Mouse (Mus musculus) heart, embryonic 13.5 days (tissue): ENCODE data around the gene Sfxn4. TPM values are rescaled to one million over a fixed set of nuclear protein-coding genes. Genes with fewer than 3 reads are reported as not detected.
"Not testable (repeated sequence)": the region's sequence is repeated elsewhere in the genome, so short reads cannot be mapped to it uniquely, and the experiment has no call there.

Experiments used
- ATAC-seq: fragments of 200-750 bp; cut with Nextera tagmentation; 2 replicates; pipeline ENCODE4 v1.8.0; 2017; ENCODE audit warnings: moderate TSS enrichment; ENCODE audit not compliant: insufficient number of reproducible peaks, low FRiP score, low TSS enrichment; ENCODE audit errors: extremely low read depth
- H3K27ac ChIP-seq: fragments of 300-500 bp; sonication (generic); replicated peaks from 2 replicates; pipeline ENCODE4 v1.5.1; 2015; ENCODE audit warnings: moderate library complexity, mild to moderate bottlenecking, inconsistent platforms
- H3K27me3 ChIP-seq: fragments of 300-500 bp; sonication (generic); replicated peaks from 2 replicates; pipeline ENCODE4 v1.6.1; 2015; ENCODE audit warnings: mild to moderate bottlenecking, inconsistent platforms
- H3K36me3 ChIP-seq: fragments of 300-500 bp; sonication (generic); 2 replicates; pipeline ENCODE4 v1.6.1; 2015; ENCODE audit warnings: mild to moderate bottlenecking, inconsistent platforms
- H3K4me1 ChIP-seq: fragments of 300-500 bp; sonication (generic); 2 replicates; pipeline ENCODE4 v1.6.1; 2015; ENCODE audit warnings: inconsistent platforms
- H3K4me2 ChIP-seq: fragments of 300-500 bp; sonication (generic); 2 replicates; pipeline ENCODE4 v1.6.1; 2015; ENCODE audit warnings: inconsistent platforms, mild to moderate bottlenecking, moderate library complexity
- H3K4me3 ChIP-seq: fragments of 300-500 bp; sonication (generic); 2 replicates; pipeline ENCODE4 v1.5.1; 2015; ENCODE audit warnings: moderate library complexity, mild to moderate bottlenecking, inconsistent platforms
- H3K9ac ChIP-seq: fragments of 300-500 bp; sonication (generic); 2 replicates; pipeline ENCODE4 v1.6.1; 2015; ENCODE audit warnings: inconsistent platforms, mild to moderate bottlenecking, moderate library complexity
- H3K9me3 ChIP-seq: fragments of 300-500 bp; sonication (generic); 2 replicates; pipeline ENCODE4 v1.6.1; 2016; ENCODE audit warnings: inconsistent platforms
- WGBS: fragments of 180-500 bp; shearing (Covaris S2); methylation state at CpG from one replicate; pipeline ENCODE4 v1.1.7; 2015; ENCODE audit warnings: mixed read lengths; 5-methylcytosine and 5-hydroxymethylcytosine counted together
- polyA plus RNA-seq: library from polyadenylated mRNA; unstranded; fragments of >200 nt; fragmentation: Nextera tagmentation; extraction: Ambion mirVana; gene quantifications from 2 replicates; pipeline ENCODE4 v1.2.1, GENCODE M21; 2015

Gene Sfxn4
- polyA plus RNA-seq, 1 experiment from 2014 or later = 6.9 TPM

DNA sequence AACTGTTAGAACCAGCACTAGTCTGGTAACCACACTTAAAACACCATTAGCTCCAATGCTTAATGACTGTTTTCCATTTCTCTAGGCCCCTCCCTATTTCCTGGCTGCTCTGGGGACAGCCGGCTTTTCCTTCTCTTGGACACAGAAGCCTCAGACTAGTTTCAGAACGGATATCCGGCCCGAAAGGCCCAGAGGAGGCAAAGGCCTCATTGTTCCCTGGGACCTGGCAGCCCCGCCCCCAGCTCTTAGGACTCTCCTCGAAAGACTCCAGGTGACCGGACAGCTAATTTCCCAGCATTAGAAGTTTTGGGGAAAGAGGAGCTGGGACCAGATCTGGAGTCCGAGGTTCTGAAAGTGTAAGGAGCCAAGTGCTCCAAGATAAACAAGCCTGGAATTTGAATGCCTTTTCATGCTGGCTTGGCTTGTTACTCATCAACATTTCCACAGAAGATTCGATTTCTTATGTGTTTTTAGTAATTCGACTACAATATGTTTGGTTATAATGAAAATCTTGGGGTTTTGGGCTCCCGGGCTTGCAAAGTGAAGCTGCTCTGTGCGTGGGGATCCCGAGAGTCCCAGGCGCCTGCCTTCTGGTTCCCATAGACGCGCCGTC, 27.9 kb upstream of the Sfxn4 start:
- H3K27me3 ChIP-seq = no peaks in the 10 kb centered on the region
- H3K9me3 ChIP-seq = no peaks in the 10 kb centered on the region
- peaks cover 36% of the 10 kb centered on the region for H3K4me1 ChIP-seq
- H3K4me3 ChIP-seq = peak overlapping the region; percentile 91
- peak overlapping the region; percentile 97 for H3K27ac ChIP-seq
- no peaks in the 10 kb centered on the region for H3K36me3 ChIP-seq
- WGBS = 8% methylated on average over 17 of the region's 17 CpGs
- peak overlapping the region; percentile 88 for H3K4me2 ChIP-seq
- ATAC-seq = no peak
- peak overlapping the region; percentile 92 for H3K9ac ChIP-seq

DNA sequence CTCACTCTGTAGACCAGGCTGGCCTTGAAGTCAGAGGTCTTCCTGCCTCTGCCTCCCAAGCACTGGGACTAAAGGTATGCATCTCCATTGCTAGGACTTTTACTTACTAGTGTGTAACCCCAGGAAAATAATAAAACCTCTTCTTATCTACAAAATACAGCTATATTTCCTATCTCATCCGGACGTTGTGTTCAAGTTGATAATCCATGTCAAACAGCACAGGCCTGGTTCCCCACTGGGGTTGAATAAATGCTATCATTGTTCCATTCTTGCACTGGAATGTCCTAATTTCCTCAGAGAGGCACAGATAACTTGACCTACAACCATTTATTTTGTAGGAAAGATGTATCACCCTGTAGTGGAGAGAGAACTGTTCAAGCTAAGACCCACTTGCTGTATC, 26.4 kb upstream of the Sfxn4 start:
- Histone ChIP-seq H3K36me3 (no peaks in the 10 kb centered on the region), H3K9ac (no peak overlapping the region), H3K4me2 (no peak overlapping the region), H3K4me1 (peaks cover 32% of the 10 kb centered on the region), H3K27me3 (no peaks in the 10 kb centered on the region), H3K27ac (no peak overlapping the region), H3K9me3 (no peaks in the 10 kb centered on the region), H3K4me3 (no peak overlapping the region)
- 59% methylated on average over 2 of the region's 2 CpGs for WGBS
- ATAC-seq = no peak

DNA sequence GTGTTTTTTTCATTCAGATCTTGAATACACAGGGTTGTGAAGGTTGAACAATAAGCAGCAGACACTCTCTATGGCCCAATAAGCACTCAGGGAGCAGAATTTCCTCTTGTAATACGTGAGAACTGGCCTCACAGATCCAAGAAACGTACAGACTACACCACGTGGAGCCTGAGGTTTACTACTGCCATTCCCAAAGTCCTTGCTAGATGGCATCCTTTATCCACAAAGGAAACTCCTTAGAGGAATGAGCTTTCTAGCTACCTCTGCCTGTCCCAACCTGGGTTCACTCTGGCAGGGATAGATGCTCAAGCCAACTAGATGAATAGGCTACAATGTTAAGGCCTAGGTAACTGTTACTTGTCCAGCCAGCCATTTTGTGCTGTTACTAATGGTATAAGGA, 21.9 kb upstream of the Sfxn4 start:
- peaks cover 5% of the 10 kb centered on the region; the same call in 1 of the 2 replicates for H3K4me1 ChIP-seq
- no peak overlapping the region for H3K4me3 ChIP-seq
- no peaks in the 10 kb centered on the region for H3K27me3 ChIP-seq
- no peak for ATAC-seq
- H3K27ac ChIP-seq = no peak overlapping the region
- no peaks in the 10 kb centered on the region for H3K9me3 ChIP-seq
- under 1% methylated on average over 3 of the region's 3 CpGs for WGBS
- no peak overlapping the region for H3K4me2 ChIP-seq
- H3K9ac ChIP-seq = no peak overlapping the region
- H3K36me3 ChIP-seq = no peaks in the 10 kb centered on the region

DNA sequence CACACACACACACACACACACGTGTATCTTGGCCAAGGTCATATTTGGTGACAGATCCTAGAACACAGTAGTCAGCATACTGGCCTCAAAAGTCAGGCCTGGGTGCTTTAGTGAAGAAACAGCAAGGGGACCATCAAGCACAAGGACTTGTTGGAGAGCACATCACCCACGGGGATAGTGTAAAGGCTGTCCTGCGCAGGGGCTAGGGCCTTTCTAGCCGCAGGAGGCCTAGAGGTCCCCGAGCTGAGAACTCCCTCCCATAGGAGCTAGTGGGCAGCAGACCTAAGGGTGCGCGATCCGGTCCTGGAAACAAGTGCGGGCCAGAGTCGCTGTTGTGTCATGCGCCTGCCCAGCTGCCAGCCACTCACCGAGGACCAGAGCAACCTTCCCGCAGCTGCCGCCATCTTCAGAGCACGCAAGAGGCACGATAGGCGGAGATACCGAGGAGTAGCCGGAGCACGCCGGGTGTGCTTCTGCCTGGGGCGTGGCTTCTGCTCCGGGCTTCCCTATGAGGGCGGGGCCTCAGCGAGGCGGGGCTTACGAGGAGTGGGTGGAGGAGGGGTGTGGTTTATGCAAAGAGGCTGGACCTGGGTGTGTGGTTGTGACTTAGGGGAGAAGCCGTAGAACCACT, 12.9 kb upstream of the Sfxn4 start, which contains the start of gene Prdx3:
TSS of gene Prdx3 (minus strand) at position 493 of the 631 bp plus-strand sequence.
- H3K27ac ChIP-seq = peak within 1 kb of the TSS; percentile 91
- H3K27me3 ChIP-seq = no peaks in the 10 kb centered on the region
- peaks cover 29% of the 10 kb centered on the region for H3K36me3 ChIP-seq
- WGBS = under 1% methylated on average over 28 of the region's 28 CpGs
- H3K4me2 ChIP-seq = peak within 1 kb of the TSS; percentile 76
- ATAC-seq = peak; percentile 96
- peak within 1 kb of the TSS; percentile 88 for H3K9ac ChIP-seq
- H3K4me3 ChIP-seq = peak within 1 kb of the TSS; percentile 82
- no peaks in the 10 kb centered on the region for H3K9me3 ChIP-seq
- H3K4me1 ChIP-seq = peaks cover 26% of the 10 kb centered on the region

DNA sequence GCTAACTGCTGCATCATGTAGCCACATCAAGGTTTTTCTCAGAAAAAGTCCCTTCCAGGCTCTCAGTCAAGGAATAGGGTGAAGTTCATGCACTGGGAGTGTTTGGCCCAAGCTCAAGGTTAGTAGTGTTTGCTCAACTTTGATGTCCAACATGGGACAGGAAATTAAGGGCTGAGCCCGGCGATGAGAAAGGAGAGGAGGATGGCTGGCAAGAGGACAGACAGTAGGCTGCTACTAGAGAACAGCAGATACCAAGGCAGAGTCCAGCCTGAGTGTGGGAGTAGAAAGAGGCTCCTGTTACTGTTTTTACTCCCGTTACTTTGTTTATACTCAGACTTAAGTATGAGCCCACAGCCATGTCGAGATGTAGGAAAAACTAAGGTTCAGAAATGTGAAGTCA, 12.2 kb upstream of the Sfxn4 start:
- Histone ChIP-seq H3K27ac (peak overlapping the region; percentile 91), H3K9me3 (no peaks in the 10 kb centered on the region), H3K4me3 (peak overlapping the region; percentile 82), H3K27me3 (no peaks in the 10 kb centered on the region), H3K36me3 (peaks cover 35% of the 10 kb centered on the region), H3K4me1 (peaks cover 26% of the 10 kb centered on the region), H3K9ac (peak overlapping the region; percentile 88), H3K4me2 (peak overlapping the region; percentile 76)
- 9% methylated on average over 4 of the region's 4 CpGs for WGBS
- no peak for ATAC-seq

DNA sequence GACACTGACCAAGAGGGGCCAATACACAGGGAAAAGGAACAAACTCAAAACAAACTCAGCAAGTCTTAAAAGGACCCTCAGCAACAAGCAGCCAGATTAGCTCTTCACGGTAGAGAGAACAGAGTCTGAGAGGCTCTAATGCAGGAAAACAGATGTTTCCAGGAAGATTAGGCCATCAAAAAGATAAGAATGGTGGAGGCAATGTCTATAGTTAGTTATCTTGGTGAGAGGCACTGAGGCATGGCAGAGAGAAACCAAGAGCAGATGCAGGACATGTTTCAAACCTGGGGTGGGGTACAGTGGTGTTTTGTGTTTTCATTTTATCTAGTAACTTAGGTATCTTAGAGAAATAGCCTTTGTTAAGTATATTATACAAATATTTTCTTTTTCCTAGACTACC, 11.0 kb upstream of the Sfxn4 start:
- Histone ChIP-seq H3K27me3 (no peaks in the 10 kb centered on the region), H3K27ac (peak overlapping the region; percentile 91), H3K4me2 (peak overlapping the region; percentile 76), H3K4me3 (peak overlapping the region; percentile 82), H3K9me3 (no peaks in the 10 kb centered on the region), H3K36me3 (peaks cover 46% of the 10 kb centered on the region), H3K9ac (0 out of 2 replicates have a peak overlapping the region, but pooled peaks have one; percentile 24), H3K4me1 (peaks cover 26% of the 10 kb centered on the region)
- 8% methylated on average over 1 of the region's 1 CpGs for WGBS
- no peak for ATAC-seq

DNA sequence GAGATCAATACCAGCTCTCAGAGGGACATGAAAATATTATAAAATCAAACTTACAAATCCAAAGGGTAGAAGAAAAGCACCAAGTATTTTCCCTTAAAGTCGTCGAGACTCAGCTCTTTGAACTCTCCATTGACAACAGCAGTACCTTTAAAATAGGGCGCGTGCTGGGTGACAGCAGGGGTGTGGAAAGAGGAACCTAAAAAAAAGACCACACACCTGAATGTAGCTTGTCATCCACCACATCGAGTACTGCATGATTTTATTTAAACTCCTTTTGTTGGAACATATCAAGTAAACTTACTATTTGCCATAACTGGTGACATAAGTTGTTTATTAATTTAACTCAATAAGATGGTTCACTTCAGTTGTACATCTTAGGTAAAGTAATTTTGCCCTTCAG, 10.1 kb upstream of the Sfxn4 start:
- Histone ChIP-seq H3K27ac (0 out of 2 replicates have a peak overlapping the region, but pooled peaks have one; percentile 58), H3K9ac (no peak overlapping the region), H3K27me3 (no peaks in the 10 kb centered on the region), H3K4me2 (peak overlapping the region; percentile 76), H3K9me3 (no peaks in the 10 kb centered on the region), H3K4me1 (peaks cover 26% of the 10 kb centered on the region), H3K36me3 (peaks cover 55% of the 10 kb centered on the region), H3K4me3 (no peak overlapping the region)
- WGBS = 86% methylated on average over 5 of the region's 5 CpGs
- ATAC-seq = no peak

DNA sequence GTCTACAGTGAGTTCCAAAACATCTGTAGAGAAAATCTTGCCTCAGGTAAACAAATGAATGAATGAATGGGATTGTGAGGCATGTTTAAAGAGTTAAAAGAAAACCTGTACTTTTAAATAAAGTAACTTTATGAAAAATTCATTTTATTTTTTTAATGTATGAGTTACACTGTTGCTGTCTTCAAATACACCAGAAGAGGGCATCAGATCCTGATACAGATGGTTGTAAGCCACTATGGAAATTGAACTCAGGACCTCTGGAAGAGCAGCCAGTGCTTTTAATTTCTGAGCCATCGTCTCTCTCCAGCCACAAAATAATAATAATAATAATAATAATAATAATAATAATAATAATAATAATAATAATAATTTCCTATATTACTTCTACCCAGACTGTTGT, 9.2 kb upstream of the Sfxn4 start:
- WGBS = 83% methylated on average over 1 of the region's 1 CpGs
- Histone ChIP-seq H3K4me3 (no peak overlapping the region), H3K36me3 (peaks cover 60% of the 10 kb centered on the region), H3K27me3 (no peaks in the 10 kb centered on the region), H3K27ac (no peak overlapping the region), H3K9ac (no peak overlapping the region), H3K4me2 (no peak overlapping the region), H3K4me1 (peaks cover 26% of the 10 kb centered on the region), H3K9me3 (no peaks in the 10 kb centered on the region)
- ATAC-seq = no peak

DNA sequence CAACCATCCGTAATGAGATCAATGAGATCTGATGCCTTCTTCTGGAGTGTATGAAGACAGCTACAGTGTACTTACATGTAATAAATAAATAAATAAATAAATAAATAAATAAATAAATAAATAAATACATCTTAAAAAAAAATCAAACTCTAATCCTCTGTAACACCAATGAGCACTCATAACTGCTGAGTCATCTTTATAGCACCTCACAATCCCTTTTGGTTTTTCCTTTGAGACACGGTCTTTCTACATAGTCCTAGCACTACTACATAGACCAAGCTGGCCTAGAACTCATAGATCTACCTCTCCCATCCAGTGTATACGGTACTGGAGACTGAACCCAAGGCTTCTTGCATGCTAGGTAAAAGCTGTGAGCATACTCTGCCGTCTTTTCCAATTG, 4.9 kb upstream of the Sfxn4 start:
- H3K4me1 ChIP-seq, H3K9ac ChIP-seq, H3K9me3 ChIP-seq, H3K4me2 ChIP-seq, H3K4me3 ChIP-seq, ATAC-seq, H3K27me3 ChIP-seq, H3K27ac ChIP-seq: not testable (repeated sequence)
- WGBS = 93% methylated on average over 4 of the region's 4 CpGs
- peaks cover 74% of the 10 kb centered on the region for H3K36me3 ChIP-seq

DNA sequence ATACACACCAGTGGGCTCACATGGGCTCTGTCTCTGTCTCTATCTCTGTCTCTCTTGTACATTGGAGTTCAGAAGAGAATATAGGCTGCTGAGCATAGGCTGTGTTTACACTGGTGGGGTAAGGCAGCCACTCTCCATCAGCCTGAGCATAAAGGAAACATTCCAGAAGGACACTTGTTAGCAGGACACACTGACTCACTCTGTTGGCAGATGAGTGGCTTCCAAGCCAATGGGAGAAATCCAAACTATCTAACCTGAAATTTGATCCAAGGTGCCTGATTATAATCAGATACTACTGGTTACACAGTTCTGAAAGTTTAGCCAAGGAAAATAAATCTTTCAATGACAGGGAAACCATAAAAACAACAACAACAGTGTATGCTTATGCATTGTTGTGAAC, 15.5 kb downstream of the Sfxn4 start:
- H3K4me3 ChIP-seq = no peak overlapping the region
- peaks cover 37% of the 10 kb centered on the region for H3K36me3 ChIP-seq
- no peak overlapping the region for H3K4me2 ChIP-seq
- H3K27ac ChIP-seq = no peak overlapping the region
- ATAC-seq = no peak
- no peak overlapping the region for H3K9ac ChIP-seq
- no peaks in the 10 kb centered on the region for H3K27me3 ChIP-seq
- no peaks in the 10 kb centered on the region for H3K9me3 ChIP-seq
- H3K4me1 ChIP-seq = no peaks in the 10 kb centered on the region

DNA sequence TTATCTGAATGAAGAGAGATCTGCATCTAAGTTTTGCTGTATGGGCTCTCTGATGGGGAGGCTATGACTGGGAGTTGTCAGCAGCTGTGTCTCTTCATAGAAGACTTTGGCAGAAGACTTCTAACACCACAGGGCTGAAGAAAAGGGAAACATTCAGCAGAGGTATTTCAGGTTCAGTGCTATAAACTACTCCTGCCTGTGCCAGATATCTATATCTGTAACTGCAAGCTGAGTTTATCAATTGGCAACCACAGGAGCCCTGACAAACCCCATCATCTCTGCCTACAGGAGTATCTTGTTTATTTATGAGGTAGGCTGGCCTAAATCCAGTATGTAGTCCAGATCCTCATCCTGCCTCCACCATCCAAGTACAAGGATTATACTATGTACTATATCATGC, 18.0 kb downstream of the Sfxn4 start:
- no peak overlapping the region for H3K4me2 ChIP-seq
- no peak overlapping the region for H3K9ac ChIP-seq
- H3K4me1 ChIP-seq = peaks cover 2% of the 10 kb centered on the region
- ATAC-seq = no peak
- H3K27me3 ChIP-seq = no peaks in the 10 kb centered on the region
- H3K36me3 ChIP-seq = peaks cover 48% of the 10 kb centered on the region
- no peaks in the 10 kb centered on the region for H3K9me3 ChIP-seq
- H3K4me3 ChIP-seq = no peak overlapping the region
- H3K27ac ChIP-seq = no peak overlapping the region

DNA sequence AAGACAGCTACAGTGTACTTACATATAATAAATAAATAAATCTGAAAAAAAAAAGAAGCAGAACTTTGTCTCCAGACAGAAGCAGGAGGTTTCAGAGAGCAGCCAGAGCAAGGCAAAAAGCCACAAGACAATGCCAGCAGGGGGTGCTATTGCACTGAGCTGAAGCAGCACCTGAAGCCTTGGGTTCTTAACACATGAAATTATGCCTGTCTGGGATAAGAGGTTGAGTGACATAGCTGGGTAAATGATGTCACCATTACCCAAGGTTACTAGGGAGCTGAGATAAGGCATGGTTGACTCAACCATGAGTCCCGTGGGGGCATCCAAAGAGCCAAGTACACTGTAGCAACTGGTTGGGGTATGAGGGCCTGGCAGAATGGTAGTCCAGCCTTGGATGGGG, 23.5 kb downstream of the Sfxn4 start:
- Histone ChIP-seq H3K4me3 (no peak overlapping the region), H3K36me3 (peaks cover 89% of the 10 kb centered on the region), H3K9me3 (no peaks in the 10 kb centered on the region), H3K27me3 (no peaks in the 10 kb centered on the region), H3K4me1 (peaks cover 7% of the 10 kb centered on the region), H3K4me2 (no peak overlapping the region), H3K27ac (no peak overlapping the region), H3K9ac (no peak overlapping the region)
- ATAC-seq = no peak
- WGBS = 42% methylated on average over 1 of the region's 1 CpGs
